Mouse (Mus musculus) midbrain, embryonic 14.5 days (tissue): ENCODE data around the gene Slc16a10. TPM values are rescaled to one million over a fixed set of nuclear protein-coding genes. Genes with fewer than 3 reads are reported as not detected.
A peak's percentile ranks its signal among the peaks of the same experiment; 100 is the strongest.

ENCODE experiments used
- ATAC-seq: fragments of 200-750 bp; cut with Nextera tagmentation; 2 replicates; pipeline ENCODE4 v1.8.0; 2017; ENCODE audit warnings: moderate number of reproducible peaks, moderate library complexity; ENCODE audit not compliant: low FRiP score, low TSS enrichment
- DNase-seq: peaks from one replicate; pipeline ENCODE4 v3.0.0-alpha.2; 2015
- H3K27ac ChIP-seq: fragments of 300-500 bp; sonication (generic); replicated peaks from 2 replicates; pipeline ENCODE4 v1.5.1; 2014; ENCODE audit warnings: mild to moderate bottlenecking, low read depth, low read length, moderate library complexity
- H3K27me3 ChIP-seq: fragments of 300-500 bp; sonication (generic); 2 replicates; pipeline ENCODE4 v1.6.1; 2014; ENCODE audit warnings: low read length, control low read depth, mixed read lengths; ENCODE audit not compliant: control insufficient read depth, insufficient read depth
- H3K36me3 ChIP-seq: fragments of 300-500 bp; sonication (generic); 2 replicates; pipeline ENCODE4 v1.6.1; 2014; ENCODE audit warnings: low read length, control low read depth; ENCODE audit not compliant: control insufficient read depth, insufficient read depth
- H3K4me1 ChIP-seq: fragments of 300-500 bp; sonication (generic); 2 replicates; pipeline ENCODE4 v1.6.1; 2014; ENCODE audit warnings: mild to moderate bottlenecking, antibody characterized with exemption, low read length, control low read depth; ENCODE audit not compliant: control insufficient read depth, insufficient read depth
- H3K4me2 ChIP-seq: fragments of 300-500 bp; sonication (generic); 2 replicates; pipeline ENCODE4 v1.6.1; 2014; ENCODE audit warnings: mild to moderate bottlenecking, low read length, moderate library complexity
- H3K4me3 ChIP-seq: fragments of 300-500 bp; sonication (generic); replicated peaks from 2 replicates; pipeline ENCODE4 v1.5.1; 2014; ENCODE audit warnings: low read depth, low read length
- H3K9ac ChIP-seq: fragments of 300-500 bp; sonication (generic); replicated peaks from 2 replicates; pipeline ENCODE4 v1.6.1; 2014; ENCODE audit warnings: mild to moderate bottlenecking, low read length, moderate library complexity
- H3K9me3 ChIP-seq: fragments of 300-500 bp; sonication (generic); 2 replicates; pipeline ENCODE4 v1.6.1; 2016; ENCODE audit warnings: low read length, control low read depth, mixed read lengths; ENCODE audit not compliant: control insufficient read depth
- WGBS: fragments of 180-500 bp; shearing (Covaris S2); extraction: QIAGEN DNeasy Blood & Tissue Kit; methylation state at CpG from one replicate; pipeline ENCODE4 v1.1.7; 2014; 5-methylcytosine and 5-hydroxymethylcytosine counted together
- polyA plus RNA-seq: library from polyadenylated mRNA; unstranded; fragments of >200 nt; fragmentation: Nextera tagmentation; extraction: Ambion mirVana; gene quantifications from 2 replicates; pipeline ENCODE4 v1.2.1, GENCODE M21; 2014

The Slc16a10 gene
- polyA plus RNA-seq, 1 experiment from 2014 or later = 3.2 TPM

GRCm38 (mm10) chr10:40077346-40077959 lies 64.6 kb downstream of the Slc16a10 start:
- Histone ChIP-seq H3K9me3 (no peaks in the 10 kb centered on the region), H3K4me1 (no peaks in the 10 kb centered on the region), H3K27ac (no peak overlapping the region), H3K27me3 (no peaks in the 10 kb centered on the region), H3K36me3 (no peaks in the 10 kb centered on the region), H3K4me2 (no peak overlapping the region), H3K4me3 (no peak overlapping the region), H3K9ac (no peak overlapping the region)
- no peak for ATAC-seq
- DNase-seq = no peak
- 82% methylated on average over 4 of the region's 4 CpGs for WGBS

- Histone ChIP-seq H3K4me3 (no peak overlapping the region), H3K36me3 (no peaks in the 10 kb centered on the region), H3K9ac (no peak overlapping the region), H3K4me1 (no peaks in the 10 kb centered on the region), H3K4me2 (no peak overlapping the region), H3K9me3 (no peaks in the 10 kb centered on the region), H3K27ac (no peak overlapping the region), H3K27me3 (no peaks in the 10 kb centered on the region)
- WGBS = 90% methylated on average over 6 of the region's 6 CpGs
- DNase-seq (no peak), ATAC-seq (no peak)
Measured at GRCm38 (mm10) chr10:40073608-40074007, 68.5 kb downstream of the Slc16a10 start.

DNA sequence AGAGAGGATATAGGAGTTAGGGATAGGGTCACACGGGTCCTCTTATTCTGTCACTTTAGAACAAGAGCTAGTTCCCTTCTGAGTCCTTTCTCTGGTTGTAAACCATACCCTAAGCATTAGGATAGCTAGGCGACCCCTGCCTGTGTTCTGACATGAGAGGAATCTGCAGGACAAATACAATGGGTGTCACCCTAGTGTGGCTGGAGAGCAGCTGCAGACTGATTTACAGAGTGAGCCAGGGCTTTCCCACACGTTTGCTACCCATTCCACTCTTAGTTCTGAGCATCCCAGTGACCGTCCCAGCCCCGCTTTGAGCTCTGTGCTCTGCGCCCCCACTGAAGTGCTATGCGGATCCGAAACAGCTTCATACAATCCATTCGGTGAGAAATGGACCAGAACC lies 71.4 kb downstream of the Slc16a10 start:
- no peak for DNase-seq
- H3K9ac ChIP-seq = no peak overlapping the region
- no peaks in the 10 kb centered on the region for H3K9me3 ChIP-seq
- no peaks in the 10 kb centered on the region for H3K36me3 ChIP-seq
- 65% methylated on average over 9 of the region's 9 CpGs for WGBS
- no peak overlapping the region for H3K27ac ChIP-seq
- H3K4me1 ChIP-seq = no peaks in the 10 kb centered on the region
- no peaks in the 10 kb centered on the region for H3K27me3 ChIP-seq
- no peak for ATAC-seq
- no peak overlapping the region for H3K4me2 ChIP-seq
- no peak overlapping the region for H3K4me3 ChIP-seq

DNA sequence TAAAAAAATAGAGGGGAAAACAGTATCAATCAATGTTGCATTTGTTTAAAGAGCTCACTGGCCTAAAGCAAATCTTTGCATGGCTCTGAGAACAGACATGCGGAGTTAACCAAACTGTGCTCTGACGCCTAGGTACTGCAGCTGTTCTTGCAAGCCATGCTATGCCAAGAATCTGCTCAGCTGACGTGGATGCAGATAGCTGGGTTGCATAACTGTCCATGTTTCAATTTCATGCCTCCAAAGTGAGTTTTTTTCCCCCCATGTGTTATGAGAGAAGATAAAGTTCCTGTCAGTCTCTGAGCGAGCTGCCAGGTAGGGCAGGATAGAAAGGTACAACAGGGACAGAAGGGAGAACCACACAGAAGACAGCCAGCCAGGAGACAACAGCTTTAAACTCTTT lies 72.8 kb downstream of the Slc16a10 start:
- no peaks in the 10 kb centered on the region for H3K36me3 ChIP-seq
- H3K9ac ChIP-seq = no peak overlapping the region
- no peak overlapping the region for H3K27ac ChIP-seq
- DNase-seq (no peak), ATAC-seq (no peak)
- H3K9me3 ChIP-seq = no peaks in the 10 kb centered on the region
- no peaks in the 10 kb centered on the region for H3K27me3 ChIP-seq
- no peak overlapping the region for H3K4me3 ChIP-seq
- H3K4me1 ChIP-seq = 0 out of 2 replicates have a peak, but pooled peaks cover 3% of the 10 kb centered on the region
- H3K4me2 ChIP-seq = no peak overlapping the region
- WGBS = 73% methylated on average over 4 of the region's 4 CpGs

DNA sequence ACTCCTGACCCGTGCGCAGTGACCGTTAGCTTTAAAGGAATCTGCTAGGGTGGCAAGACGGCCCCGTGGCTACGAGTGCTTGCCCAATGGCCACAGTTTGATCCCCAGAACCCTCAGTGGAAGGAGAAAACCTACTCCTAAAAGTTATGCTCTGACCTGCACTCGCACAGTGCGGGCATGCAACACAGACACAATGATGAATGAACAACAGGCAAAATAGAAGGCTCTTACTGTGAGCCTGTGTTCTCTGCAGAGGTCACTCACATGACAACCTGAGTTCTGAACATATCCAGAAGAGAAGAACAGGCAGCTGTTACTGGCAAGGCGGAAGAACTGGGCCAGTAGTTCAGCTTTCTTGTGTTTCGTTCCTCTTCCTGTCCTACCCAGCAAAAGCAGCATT lies 73.5 kb downstream of the Slc16a10 start:
- Histone ChIP-seq H3K4me3 (no peak overlapping the region), H3K36me3 (no peaks in the 10 kb centered on the region), H3K27me3 (no peaks in the 10 kb centered on the region), H3K27ac (no peak overlapping the region), H3K4me2 (no peak overlapping the region), H3K4me1 (0 out of 2 replicates have a peak, but pooled peaks cover 3% of the 10 kb centered on the region), H3K9ac (no peak overlapping the region), H3K9me3 (no peaks in the 10 kb centered on the region)
- WGBS = 91% methylated on average over 10 of the region's 10 CpGs
- ATAC-seq (no peak), DNase-seq (no peak)

DNA sequence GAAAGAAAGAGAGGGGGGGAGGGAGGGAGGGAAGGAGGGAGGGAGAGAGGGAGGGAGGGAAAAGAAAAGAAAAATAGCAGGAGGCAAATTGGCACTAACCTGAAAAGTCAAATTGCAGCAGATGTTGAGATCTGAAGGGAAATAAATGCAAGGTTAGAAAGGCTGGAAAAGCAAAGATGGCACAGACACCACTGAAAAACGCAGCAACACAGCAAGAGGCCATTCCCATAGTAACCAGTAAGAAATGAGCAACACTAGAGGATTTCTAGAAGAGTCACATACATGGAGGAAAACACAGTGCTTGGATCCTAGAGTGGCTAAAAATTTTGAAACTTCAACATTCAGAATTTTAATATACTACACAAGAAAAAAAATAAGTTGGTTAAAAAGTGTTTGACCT lies 74.5 kb downstream of the Slc16a10 start:
- no peak for DNase-seq
- no peak overlapping the region for H3K4me2 ChIP-seq
- no peak overlapping the region for H3K4me3 ChIP-seq
- no peak overlapping the region for H3K27ac ChIP-seq
- 0 out of 2 replicates have a peak, but pooled peaks cover 3% of the 10 kb centered on the region for H3K4me1 ChIP-seq
- H3K9ac ChIP-seq = no peak overlapping the region
- H3K9me3 ChIP-seq = no peaks in the 10 kb centered on the region
- WGBS = 13% methylated on average over 1 of the region's 1 CpGs
- no peaks in the 10 kb centered on the region for H3K27me3 ChIP-seq
- no peak for ATAC-seq
- no peaks in the 10 kb centered on the region for H3K36me3 ChIP-seq

GRCm38 (mm10) chr10:40067071-40067470 lies 75.0 kb downstream of the Slc16a10 start:
- no peak for DNase-seq
- no peaks in the 10 kb centered on the region for H3K9me3 ChIP-seq
- no peak overlapping the region for H3K27ac ChIP-seq
- H3K4me1 ChIP-seq = 0 out of 2 replicates have a peak, but pooled peaks cover 3% of the 10 kb centered on the region
- H3K4me2 ChIP-seq = no peak overlapping the region
- 45% methylated on average over 1 of the region's 1 CpGs for WGBS
- no peak overlapping the region for H3K9ac ChIP-seq
- H3K36me3 ChIP-seq = no peaks in the 10 kb centered on the region
- H3K27me3 ChIP-seq = no peaks in the 10 kb centered on the region
- no peak overlapping the region for H3K4me3 ChIP-seq
- ATAC-seq = no peak

DNA sequence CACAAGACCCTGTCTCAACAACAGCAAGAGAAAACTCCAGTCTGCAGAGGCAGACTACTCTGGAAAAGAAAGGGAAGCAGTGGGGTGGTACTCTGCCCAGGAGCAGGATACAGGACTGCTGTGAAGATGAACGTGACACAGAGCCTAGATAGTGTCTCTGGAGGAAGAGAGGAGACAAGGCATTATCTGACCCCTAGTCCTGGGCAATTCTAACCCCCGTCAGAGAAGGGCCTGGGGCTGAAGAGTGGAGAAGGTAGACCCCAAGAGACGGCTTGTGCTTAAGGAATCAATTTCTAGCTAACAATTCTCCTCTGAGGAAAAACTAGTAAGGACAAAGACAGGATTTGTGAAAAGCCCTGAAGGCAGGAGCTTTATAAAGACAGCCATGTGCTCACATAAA lies 76.7 kb downstream of the Slc16a10 start:
- Histone ChIP-seq H3K9ac (no peak overlapping the region), H3K4me1 (0 out of 2 replicates have a peak, but pooled peaks cover 3% of the 10 kb centered on the region), H3K27ac (0 out of 2 replicates have a peak overlapping the region, but pooled peaks have one; percentile 6), H3K27me3 (no peaks in the 10 kb centered on the region), H3K4me3 (no peak overlapping the region), H3K9me3 (no peaks in the 10 kb centered on the region), H3K36me3 (no peaks in the 10 kb centered on the region), H3K4me2 (no peak overlapping the region)
- DNase-seq = peak; percentile 42
- ATAC-seq = no peak
- WGBS = 22% methylated on average over 3 of the region's 3 CpGs

DNA sequence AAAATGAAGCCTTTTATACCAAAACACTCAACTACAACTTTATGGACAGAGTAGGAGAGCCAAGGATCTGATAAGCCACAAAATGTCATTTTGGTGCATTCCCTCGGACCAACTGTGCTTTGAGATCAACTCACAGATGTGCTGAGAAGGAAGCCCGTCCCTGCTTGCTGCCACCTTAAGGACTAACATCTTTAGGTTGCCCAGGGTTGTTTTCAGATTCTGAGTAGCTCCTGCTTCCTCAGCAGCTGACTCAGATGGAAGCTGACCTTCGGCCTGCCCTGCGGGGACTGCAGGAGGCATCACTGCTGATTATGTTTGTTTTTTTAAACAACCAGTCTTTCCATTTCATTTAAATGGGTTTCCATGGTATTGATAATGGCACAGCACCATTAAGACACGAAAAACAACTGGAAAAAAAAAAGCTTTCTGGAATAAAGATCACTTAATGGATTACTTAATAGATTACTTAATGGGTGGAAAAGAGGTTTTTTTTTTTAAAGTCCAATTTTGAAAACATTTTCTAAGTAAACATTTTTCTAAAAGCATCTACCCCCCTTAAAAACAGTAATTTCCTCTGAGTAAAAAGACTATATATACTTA lies 78.7 kb downstream of the Slc16a10 start:
- H3K36me3 ChIP-seq = no peaks in the 10 kb centered on the region
- no peak overlapping the region for H3K9ac ChIP-seq
- 0 out of 2 replicates have a peak, but pooled peaks cover 3% of the 10 kb centered on the region for H3K4me1 ChIP-seq
- 43% methylated on average over 5 of the region's 5 CpGs for WGBS
- no peak overlapping the region for H3K27ac ChIP-seq
- H3K27me3 ChIP-seq = no peaks in the 10 kb centered on the region
- no peak for DNase-seq
- no peak overlapping the region for H3K4me2 ChIP-seq
- no peak for ATAC-seq
- no peaks in the 10 kb centered on the region for H3K9me3 ChIP-seq
- H3K4me3 ChIP-seq = no peak overlapping the region
